ENCODE assay signal across 17 mouse cellular contexts in the genomic region with DNA sequence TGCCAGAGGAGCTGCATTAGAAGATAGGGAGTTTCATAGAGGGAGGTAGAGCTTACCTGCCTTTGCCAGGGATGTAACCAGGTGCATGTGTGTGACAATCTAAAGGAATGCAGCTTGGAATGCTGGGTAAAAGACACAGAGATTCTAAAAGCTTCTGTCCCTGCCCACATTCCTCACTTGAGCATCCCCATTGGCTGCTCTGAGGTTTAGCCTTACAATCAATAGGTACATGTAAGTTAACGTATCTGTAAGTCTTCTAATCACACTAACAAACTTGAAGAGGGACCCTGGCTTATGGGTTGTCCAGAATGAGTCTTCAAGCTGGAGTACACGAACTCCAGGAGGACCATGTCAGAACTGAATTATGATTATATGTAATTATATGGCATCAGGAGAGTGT. TPM values are rescaled to one million over a fixed set of nuclear protein-coding genes. Genes with fewer than 3 reads are reported as not detected.
A peak's percentile ranks its signal among the peaks of the same experiment; 100 is the strongest.
DNase-seq lines count a peak whose midpoint lies in the region; ATAC-seq and TF ChIP-seq lines count a peak whose summit lies in the region.
"Had no signal": no experiment of that assay in that cellular context is flagged by ENCODE, and none has a peak within 500 bp of the region (broad histone marks: within the 10 kb centered on the region; RNA-seq: fewer than 3 reads in every experiment).

A gene (minus strand): TSS at position 101 of the 400 bp plus-strand sequence.

- no peaks in the 10 kb centered on the region for H3K9me3 ChIP-seq in heart, embryonic 16.5 days (replicated peaks; ENCODE audit: control insufficient read depth, low read length)
- no peaks in the 10 kb centered on the region for H3K9me3 ChIP-seq in embryonic facial prominence, embryonic 12.5 days
- H3K9me3 ChIP-seq: lung, embryonic 15.5 days; midbrain, embryonic 10.5 days; stomach, embryonic 15.5 days had no signal

- no peak for TF ChIP-seq POLR2A in cortical plate, adult 2 months (IDR thresholded peaks at IDR 0.05; ENCODE audit: extremely low read depth, insufficient read depth, low read length)

- H3K4me3 ChIP-seq in heart, embryonic 16.5 days (ENCODE audit: low read length) = no peak within 1 kb of the TSS
- no peak within 1 kb of the TSS for H3K4me3 ChIP-seq in cortical plate, adult 2 months (ENCODE audit: insufficient read depth, low read length)
- no peak within 1 kb of the TSS for H3K4me3 ChIP-seq in embryonic facial prominence, embryonic 12.5 days
- H3K4me3 ChIP-seq: lung, embryonic 15.5 days; midbrain, embryonic 10.5 days; stomach, embryonic 15.5 days had no signal

- intact Hi-C loops in left cerebral cortex, postnatal 36 days (cut with DNase I) = no loop called here

- H3K4me2 ChIP-seq in heart, embryonic 16.5 days (ENCODE audit: low read depth, low read length) = peak within 1 kb of the TSS; percentile 33
- H3K4me2 ChIP-seq in embryonic facial prominence, embryonic 12.5 days (replicated peaks) = no peak within 1 kb of the TSS
- H3K4me2 ChIP-seq: lung, embryonic 15.5 days; stomach, embryonic 15.5 days had no signal

- no peak within 1 kb of the TSS for H3K9ac ChIP-seq in heart, embryonic 16.5 days (ENCODE audit: low read length)
- H3K9ac ChIP-seq in embryonic facial prominence, embryonic 12.5 days = no peak within 1 kb of the TSS
- H3K9ac ChIP-seq: lung, embryonic 15.5 days; stomach, embryonic 15.5 days had no signal

- no peaks in the 10 kb centered on the region for H3K36me3 ChIP-seq in heart, embryonic 16.5 days (ENCODE audit: control insufficient read depth, insufficient read depth)
- H3K36me3 ChIP-seq in embryonic facial prominence, embryonic 12.5 days = no peaks in the 10 kb centered on the region
- H3K36me3 ChIP-seq: lung, embryonic 15.5 days; midbrain, embryonic 10.5 days; stomach, embryonic 15.5 days had no signal

- peaks cover 20% of the 10 kb centered on the region for H3K4me1 ChIP-seq in heart, embryonic 16.5 days (ENCODE audit: control insufficient read depth, insufficient read depth, low read length)
- peaks cover 5% of the 10 kb centered on the region; the same call in 1 of the 2 replicates for H3K4me1 ChIP-seq in cortical plate, adult 2 months (ENCODE audit: control insufficient read depth, insufficient read depth, low read length)
- peaks cover 33% of the 10 kb centered on the region for H3K4me1 ChIP-seq in embryonic facial prominence, embryonic 12.5 days
- H3K4me1 ChIP-seq: midbrain, embryonic 10.5 days had no signal

- WGBS in heart, embryonic 16.5 days = 41% methylated on average over 2 of the region's 2 CpGs
- 33% methylated on average over 2 of the region's 2 CpGs for WGBS in embryonic facial prominence, embryonic 12.5 days

- DNase-seq in heart, adult 9 months (ENCODE audit: low spot score in 2 of 2) = no peak
- no peak for DNase-seq in left cerebral cortex, postnatal 36 days (ENCODE audit: low spot score in 2 of 2)
- DNase-seq in natural killer cell, adult 2 months (ENCODE audit: low spot score in 2 of 2) = no peak
- DNase-seq in ovary, adult 18-20 months (ENCODE audit: low spot score) = no peak
- DNase-seq: adrenal gland, adult 2 months; cerebellum, adult 9-11 months; gastrocnemius, postnatal 10 days; kidney, adult 9 months had no signal

- ATAC-seq in heart, embryonic 16.5 days (replicated peaks; ENCODE audit: extremely low read depth, insufficient read depth, low FRiP score) = no peak
- no peak for ATAC-seq in embryonic facial prominence, embryonic 12.5 days (ENCODE audit: insufficient number of reproducible peaks, insufficient read depth, low FRiP score, low TSS enrichment)
- ATAC-seq: forebrain, embryonic 14.5 days; hindbrain, embryonic 16.5 days had no signal

- H3K27ac ChIP-seq in heart, embryonic 16.5 days (ENCODE audit: low read length) = peak within 1 kb of the TSS; percentile 69
- peak within 1 kb of the TSS; percentile 27; the same call in 1 of the 2 replicates for H3K27ac ChIP-seq in cortical plate, adult 2 months (ENCODE audit: insufficient read depth, low read length)
- peak within 1 kb of the TSS; percentile 67 for H3K27ac ChIP-seq in embryonic facial prominence, embryonic 12.5 days
- H3K27ac ChIP-seq: lung, embryonic 15.5 days; midbrain, embryonic 10.5 days; stomach, embryonic 15.5 days had no signal

- no peak for TF ChIP-seq CTCF in cortical plate, adult 2 months (IDR thresholded peaks at IDR 0.05; ENCODE audit: extremely low read depth, insufficient read depth, low read length)

- H3K27me3 ChIP-seq in heart, embryonic 16.5 days (ENCODE audit: control insufficient read depth, insufficient read depth, low read length) = no peaks in the 10 kb centered on the region
- no peaks in the 10 kb centered on the region for H3K27me3 ChIP-seq in embryonic facial prominence, embryonic 12.5 days
- H3K27me3 ChIP-seq: lung, embryonic 15.5 days; stomach, embryonic 15.5 days had no signal

RNA-seq across cellular contexts. Expression of the gene that starts here (rescaled TPM):
- 0.47 and 0.50 TPM in 2 replicates for polyA plus RNA-seq in heart, embryonic 16.5 days (2015; fragmentation: Nextera tagmentation; extraction: Ambion mirVana)
- polyA plus RNA-seq in cortical plate, adult 2 months (2012; rRNA removed) = 35.7 and 39.1 TPM in 2 replicates
- polyA plus RNA-seq in embryonic facial prominence, embryonic 12.5 days (2016; fragmentation: Nextera tagmentation; extraction: Ambion mirVana) = 0.70 and 1.3 TPM in 2 replicates
- total RNA-seq in left cerebral cortex, postnatal 36 days (2021) = 10 to 100 TPM; 27.4 to 35.8 TPM
- total RNA-seq: adrenal gland, adult 2 months; CH12.LX had no signal
- polyA plus RNA-seq: adrenal gland, adult 2 months; forebrain, embryonic 14.5 days had no signal

Comparison
In these comparisons a context has a peak if more than half of its experiments do, and no peak if none do; other contexts are left out.
1. RNA of the gene that starts here (polyA plus RNA-seq): 35.7 to 39.1 TPM in cortical plate, adult 2 months; 0.70 to 1.3 TPM in embryonic facial prominence, embryonic 12.5 days and 0.47 to 0.50 TPM in heart, embryonic 16.5 days; every median in the first group is over 10 times any median in the second.
2. Peak in every context shown above with its lines, with median percentiles within 50 percentile points of each other: H3K27ac ChIP-seq.